Mouse (Mus musculus) activated CD4-positive, CD25-positive, alpha-beta regulatory T cell, adult 9 weeks (primary cell): ENCODE results near the gene Hemgn. TPM values are rescaled to one million over a fixed set of nuclear protein-coding genes. Genes with fewer than 3 reads are reported as not detected.

ENCODE experiments used
- polyA plus RNA-seq: library from polyadenylated mRNA; unstranded; fragments of 100-300 nt; shearing (Covaris generic); gene quantifications from one replicate; pipeline ENCODE4 v1.2.1, GENCODE M21; 2017

The Hemgn gene
- polyA plus RNA-seq = 1.6 TPM

DNA sequence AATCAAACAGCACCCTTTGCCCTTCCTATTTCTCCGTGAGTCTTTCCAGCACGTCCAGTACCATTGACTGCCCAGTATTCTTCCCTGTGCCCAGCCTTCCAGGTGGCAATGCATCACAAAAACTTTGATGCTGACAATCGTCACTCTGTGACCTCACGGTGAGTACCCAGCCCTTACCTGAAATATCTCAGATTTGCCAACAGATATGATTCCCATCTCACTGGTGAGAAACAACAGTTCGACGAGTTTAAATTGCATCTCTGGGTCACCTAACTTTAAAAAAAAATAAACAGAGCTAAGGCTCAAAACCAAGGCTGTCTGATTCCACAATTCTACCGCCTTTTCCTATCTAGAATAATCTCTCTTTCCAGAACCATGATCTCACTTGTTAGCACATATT lies at the start of gene Hemgn:
TSS of gene Hemgn (minus strand) at position 101 of the 400 bp plus-strand sequence.

DNA sequence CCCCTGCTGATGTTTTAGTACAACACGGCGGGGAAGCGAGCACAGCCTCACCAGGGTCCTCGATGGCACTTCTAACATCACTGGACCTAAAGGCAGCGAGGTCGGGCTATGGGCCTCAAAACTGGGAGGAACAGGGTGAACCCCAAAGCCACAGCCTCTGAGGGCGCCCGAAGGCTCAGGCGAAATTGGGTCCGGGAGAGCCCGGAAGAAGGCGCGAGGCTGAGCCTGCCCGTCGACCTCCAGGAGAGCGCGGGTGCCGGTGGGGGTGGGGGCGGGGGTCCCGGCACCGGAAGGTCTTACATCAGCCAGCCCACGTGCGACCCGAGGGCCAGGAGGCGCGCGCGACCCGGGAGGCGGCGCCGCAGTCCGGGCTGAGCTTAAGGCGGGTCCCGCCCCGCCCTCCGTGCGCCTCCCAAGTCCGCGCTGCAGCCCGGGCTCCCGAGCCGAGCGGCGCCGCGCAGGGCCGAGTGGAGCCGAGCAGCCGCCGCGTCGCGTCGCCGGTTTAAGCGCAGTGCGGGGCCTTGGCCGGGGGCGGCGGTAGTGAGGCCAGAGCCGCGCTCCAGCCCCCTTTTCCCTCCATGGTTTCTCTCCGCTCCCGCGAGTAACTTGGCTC lies 37.3 kb upstream of the Hemgn start, which contains the start of gene Anp32b:
TSS of gene Anp32b (plus strand) at position 384 of the 613 bp plus-strand sequence.

DNA sequence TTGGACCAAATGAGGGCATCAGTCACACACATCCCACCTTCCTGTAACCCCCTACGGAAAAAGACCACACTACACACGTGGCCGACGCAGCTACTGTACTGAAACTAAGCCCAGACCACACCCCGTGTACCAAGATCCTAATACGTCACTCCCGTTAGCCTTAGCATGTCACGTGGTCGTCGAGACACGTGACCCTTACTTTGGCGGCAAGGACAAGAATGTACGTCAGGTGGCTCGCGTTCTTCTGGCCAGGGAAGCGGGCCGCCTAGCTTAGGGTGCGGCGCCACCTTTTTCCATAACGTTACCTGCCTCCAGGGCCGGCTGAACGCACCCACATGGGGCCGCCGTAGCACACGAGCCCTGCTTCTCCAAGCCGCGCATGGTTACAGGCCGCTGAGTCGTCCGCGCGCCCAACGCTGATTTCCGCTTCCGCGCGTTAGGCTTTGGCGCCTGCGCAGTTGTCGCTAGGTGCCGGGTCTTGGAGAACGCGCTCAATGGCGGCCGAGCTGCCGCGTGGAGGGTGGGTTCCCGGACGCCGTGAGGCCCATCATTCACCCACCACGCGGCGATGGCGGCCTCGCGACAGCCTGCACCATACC lies 24.2 kb downstream of the Hemgn start, which contains the start of gene Trmo:
TSS of gene Trmo (minus strand) at position 425 of the 599 bp plus-strand sequence.

Other genes starting within 250 kb of the Hemgn start
- gene Xpa, start 217.2 kb downstream of the Hemgn start, polyA plus RNA-seq = 9.0 TPM
- gene Foxe1, start 69.9 kb downstream of the Hemgn start, polyA plus RNA-seq = not detected
- gene Trmo, start 24.1 kb downstream of the Hemgn start, polyA plus RNA-seq = 23.5 TPM
- 43.0 TPM for gene Anp32b, start 37.4 kb upstream of the Hemgn start, polyA plus RNA-seq
- gene Nans, start 75.7 kb upstream of the Hemgn start, polyA plus RNA-seq = 93.9 TPM
- gene Trim14, start 122.6 kb upstream of the Hemgn start, polyA plus RNA-seq = 51.9 TPM
- 112 TPM for gene Coro2a, start 188.7 kb upstream of the Hemgn start, polyA plus RNA-seq
- gene Tbc1d2, start 236.7 kb upstream of the Hemgn start, polyA plus RNA-seq = 1.6 TPM